Mouse (Mus musculus) heart, postnatal 4 days (tissue): Measurements from ENCODE around the gene Eps15l1. TPM values are rescaled to one million over a fixed set of nuclear protein-coding genes. Genes with fewer than 3 reads are reported as not detected.

Experiments
- microRNA-seq, 2 experiments: library from miRNA; unstranded; fragments of <30 nt; microRNA quantifications; one replicate each; pipeline ENCODE4 v1.2.0; 2021 to 2022
- total RNA-seq, 2 experiments: library from RNA; stranded (reverse); gene quantifications; 2 replicates each; pipeline ENCODE4 v1.2.3; 2021

Eps15l1 gene
- total RNA-seq, 2 experiments from 2014 or later: 56.8 to 60.0 TPM

Small RNA genes within 50 kb of the gene (microRNA-seq; reads per million reads assigned to microRNA genes)
- gene Mir7068: 3.3 to 4.5 reads per million in 2 experiments

Other genes starting within 250 kb of the Eps15l1 start
- under 1 TPM in 1 of 2 experiments, not detected in 1; 0.14 TPM for gene Hsh2d, start 231.8 kb downstream of the Eps15l1 start, total RNA-seq
- not detected for gene Cib3, start 208.6 kb downstream of the Eps15l1 start, total RNA-seq
- gene Gm11034, start 207.8 kb downstream of the Eps15l1 start, total RNA-seq: not detected
- gene Fam32a, start 201.7 kb downstream of the Eps15l1 start, total RNA-seq: 10 to 100 TPM; 25.4 to 26.5 TPM
- gene Ap1m1, start 181.4 kb downstream of the Eps15l1 start, total RNA-seq: 10 to 100 TPM; 66.5 to 71.7 TPM
- gene Gm10282, start 116.2 kb downstream of the Eps15l1 start, total RNA-seq: 10 to 100 TPM; 34.9 to 36.3 TPM
- gene Klf2, start 102.4 kb downstream of the Eps15l1 start, total RNA-seq: 10 to 100 TPM; 65.3 to 68.2 TPM
- 1 to 10 TPM; 1.4 to 1.6 TPM for gene Calr3, start 22.4 kb upstream of the Eps15l1 start, total RNA-seq
- 1 to 10 TPM; 5.4 to 8.2 TPM for gene 1700030K09Rik, start 22.4 kb upstream of the Eps15l1 start, total RNA-seq
- 10 to 100 TPM; 55.6 to 64.5 TPM for gene Cherp, start 53.8 kb upstream of the Eps15l1 start, total RNA-seq
- 10 to 100 TPM; 25.6 to 27.1 TPM for gene Slc35e1, start 71.2 kb upstream of the Eps15l1 start, total RNA-seq
- gene Med26, start 126.8 kb upstream of the Eps15l1 start, total RNA-seq: 1 to 10 TPM; 8.6 TPM
- gene Smim7, start 149.6 kb upstream of the Eps15l1 start, total RNA-seq: 100 to 1,000 TPM; 120 to 130 TPM
- 100 to 1,000 TPM; 213 to 221 TPM for gene Tmem38a, start 150.6 kb upstream of the Eps15l1 start, total RNA-seq
- 1 to 10 TPM; 2.1 to 2.4 TPM for gene Nwd1, start 225.3 kb upstream of the Eps15l1 start, total RNA-seq